Mouse (Mus musculus) heart, embryonic 12.5 days (tissue): ENCODE results near the gene Tln2. TPM values are rescaled to one million over a fixed set of nuclear protein-coding genes. Genes with fewer than 3 reads are reported as not detected.

ENCODE experiments used
- ATAC-seq: fragments of 200-750 bp; cut with Nextera tagmentation; 2 replicates; pipeline ENCODE4 v1.8.0; 2017; ENCODE audit warnings: moderate TSS enrichment, moderate library complexity; ENCODE audit not compliant: insufficient number of reproducible peaks, low FRiP score
- H3K27ac ChIP-seq: fragments of 300-500 bp; sonication (generic); 2 replicates; pipeline ENCODE4 v1.5.1; 2016; ENCODE audit warnings: mild to moderate bottlenecking, moderate library complexity; ENCODE audit not compliant: poor library complexity, severe bottlenecking
- H3K27me3 ChIP-seq: fragments of 300-500 bp; sonication (generic); replicated peaks from 2 replicates; pipeline ENCODE4 v1.6.1; 2016; ENCODE audit warnings: mild to moderate bottlenecking, moderate library complexity
- H3K36me3 ChIP-seq: fragments of 300-500 bp; sonication (generic); 2 replicates; pipeline ENCODE4 v1.6.1; 2016; ENCODE audit warnings: mild to moderate bottlenecking, moderate library complexity
- H3K4me1 ChIP-seq: fragments of 300-500 bp; sonication (generic); replicated peaks from 2 replicates; pipeline ENCODE4 v1.6.1; 2016; ENCODE audit warnings: mild to moderate bottlenecking
- H3K4me2 ChIP-seq: fragments of 300-500 bp; sonication (generic); 2 replicates; pipeline ENCODE4 v1.6.1; 2016; ENCODE audit warnings: mild to moderate bottlenecking, moderate library complexity
- H3K4me3 ChIP-seq: fragments of 300-500 bp; sonication (generic); 2 replicates; pipeline ENCODE4 v1.5.1; 2016; ENCODE audit warnings: mild to moderate bottlenecking
- H3K9ac ChIP-seq: fragments of 300-500 bp; sonication (generic); 2 replicates; pipeline ENCODE4 v1.6.1; 2016; ENCODE audit warnings: mild to moderate bottlenecking, moderate library complexity
- H3K9me3 ChIP-seq: fragments of 300-500 bp; sonication (generic); replicated peaks from 2 replicates; pipeline ENCODE4 v1.6.1; 2016; ENCODE audit warnings: mild to moderate bottlenecking, moderate library complexity
- WGBS: fragments of 180-500 bp; shearing (Covaris S2); methylation state at CpG from one replicate; pipeline ENCODE4 v1.1.7; 2016; 5-methylcytosine and 5-hydroxymethylcytosine counted together
- polyA plus RNA-seq: library from polyadenylated mRNA; unstranded; fragments of >200 nt; fragmentation: Nextera tagmentation; extraction: Ambion mirVana; gene quantifications from 2 replicates; pipeline ENCODE4 v1.2.1, GENCODE M21; 2016

The Tln2 gene
- polyA plus RNA-seq, 1 experiment from 2014 or later, result 57.3 TPM

DNA sequence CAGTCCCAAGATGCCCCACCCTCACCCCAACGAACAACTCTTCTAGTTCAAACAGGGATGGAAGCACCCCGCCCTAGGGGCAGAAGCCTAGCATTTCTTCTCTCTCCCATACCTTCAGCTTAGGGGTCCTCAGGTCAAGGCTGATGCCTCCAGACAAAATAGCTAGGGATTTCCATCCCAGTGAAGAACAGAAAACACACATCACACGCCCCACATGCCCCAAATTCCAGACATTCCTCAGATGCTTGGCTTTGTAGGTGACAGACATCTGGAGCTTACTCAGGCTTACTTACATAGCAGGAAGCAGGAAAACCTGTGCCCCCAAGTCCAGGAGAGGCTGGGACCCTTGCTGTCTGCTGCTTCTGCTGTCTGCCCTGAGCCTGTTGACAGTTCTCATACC is 351.1 kb downstream of the Tln2 start:
- Histone ChIP-seq H3K4me3 (no peak overlapping the region), H3K27me3 (no peaks in the 10 kb centered on the region), H3K9me3 (no peaks in the 10 kb centered on the region), H3K36me3 (no peaks in the 10 kb centered on the region), H3K4me2 (no peak overlapping the region), H3K9ac (no peak overlapping the region), H3K4me1 (peaks cover 28% of the 10 kb centered on the region), H3K27ac (peak overlapping the region; percentile 29; the same call in 1 of the 2 replicates)
- WGBS, result 23% methylated on average over 3 of the region's 3 CpGs
- no peak for ATAC-seq

DNA sequence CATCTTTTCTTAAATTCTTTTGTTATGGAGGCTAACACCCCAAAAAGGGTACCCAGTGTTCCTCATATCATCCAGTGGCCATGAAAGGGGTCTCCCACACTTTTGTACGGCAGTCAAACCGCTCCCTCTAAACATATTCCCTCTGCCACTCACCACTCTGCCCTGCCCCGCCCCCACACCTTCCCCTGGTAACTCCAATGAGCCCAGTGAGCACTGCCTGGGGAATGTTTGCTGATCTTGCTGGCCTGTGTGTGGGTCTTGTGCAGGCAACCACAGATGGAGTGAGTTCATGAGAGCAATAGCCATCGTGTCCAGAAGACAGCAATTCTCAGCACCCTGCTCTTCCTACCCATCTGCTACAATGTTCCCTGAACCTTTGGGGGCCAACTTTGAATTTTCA is 354.3 kb downstream of the Tln2 start:
- Histone ChIP-seq H3K27me3 (no peaks in the 10 kb centered on the region), H3K4me1 (peaks cover 26% of the 10 kb centered on the region), H3K4me3 (no peak overlapping the region), H3K4me2 (no peak overlapping the region), H3K9me3 (no peaks in the 10 kb centered on the region), H3K36me3 (no peaks in the 10 kb centered on the region), H3K27ac (no peak overlapping the region), H3K9ac (no peak overlapping the region)
- 48% methylated on average over 4 of the region's 4 CpGs for WGBS
- ATAC-seq, result no peak

GRCm38 (mm10) chr9:67196609-67197008 is 362.9 kb downstream of the Tln2 start:
- no peak overlapping the region for H3K4me3 ChIP-seq
- H3K27me3 ChIP-seq, result no peaks in the 10 kb centered on the region
- no peak overlapping the region for H3K9ac ChIP-seq
- 94% methylated on average over 8 of the region's 8 CpGs for WGBS
- H3K9me3 ChIP-seq, result 0 out of 2 replicates have a peak, but pooled peaks cover 2% of the 10 kb centered on the region
- H3K4me2 ChIP-seq, result no peak overlapping the region
- H3K4me1 ChIP-seq, result peaks cover 10% of the 10 kb centered on the region
- no peak for ATAC-seq
- no peaks in the 10 kb centered on the region for H3K36me3 ChIP-seq
- H3K27ac ChIP-seq, result no peak overlapping the region

DNA sequence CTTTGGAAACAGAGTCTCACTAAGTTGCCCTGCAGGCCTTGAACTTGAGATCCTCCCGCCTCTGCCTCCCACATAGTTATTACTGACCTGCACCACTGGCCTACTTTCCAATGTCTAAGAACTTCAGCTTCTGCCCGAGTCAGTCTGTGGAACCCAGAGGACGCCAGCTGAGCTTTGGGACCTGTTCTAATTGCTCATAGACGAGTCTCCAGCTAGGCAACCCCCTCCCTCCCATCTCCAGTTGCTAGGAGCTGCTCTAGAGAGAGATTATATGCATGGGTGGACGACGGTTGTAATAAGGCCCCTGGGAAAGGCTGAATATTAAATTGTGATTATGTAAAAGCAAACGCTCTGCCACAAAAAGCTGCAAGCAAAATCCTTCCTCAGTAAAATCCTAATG is 364.2 kb downstream of the Tln2 start:
- H3K9ac ChIP-seq, result no peak overlapping the region
- H3K27ac ChIP-seq, result no peak overlapping the region
- H3K36me3 ChIP-seq, result no peaks in the 10 kb centered on the region
- H3K4me3 ChIP-seq, result no peak overlapping the region
- H3K4me1 ChIP-seq, result peaks cover 15% of the 10 kb centered on the region
- WGBS, result 83% methylated on average over 6 of the region's 7 CpGs
- 0 out of 2 replicates have a peak, but pooled peaks cover 2% of the 10 kb centered on the region for H3K9me3 ChIP-seq
- H3K27me3 ChIP-seq, result no peaks in the 10 kb centered on the region
- H3K4me2 ChIP-seq, result no peak overlapping the region
- no peak for ATAC-seq

GRCm38 (mm10) chr9:67191488-67192331 is 367.8 kb downstream of the Tln2 start:
- Histone ChIP-seq H3K4me3 (no peak overlapping the region), H3K4me1 (peaks cover 15% of the 10 kb centered on the region), H3K27ac (peak overlapping the region; percentile 85), H3K4me2 (peak overlapping the region; percentile 35), H3K36me3 (no peaks in the 10 kb centered on the region), H3K27me3 (no peaks in the 10 kb centered on the region), H3K9ac (peak overlapping the region; percentile 24; the same call in 1 of the 2 replicates), H3K9me3 (0 out of 2 replicates have a peak, but pooled peaks cover 3% of the 10 kb centered on the region)
- WGBS, result 36% methylated on average over 10 of the region's 10 CpGs
- peak; percentile 74 for ATAC-seq

- Histone ChIP-seq H3K9me3 (0 out of 2 replicates have a peak, but pooled peaks cover 3% of the 10 kb centered on the region), H3K27ac (no peak overlapping the region), H3K9ac (no peak overlapping the region), H3K4me1 (peaks cover 15% of the 10 kb centered on the region), H3K4me3 (no peak overlapping the region), H3K4me2 (no peak overlapping the region), H3K27me3 (no peaks in the 10 kb centered on the region), H3K36me3 (no peaks in the 10 kb centered on the region)
- no peak for ATAC-seq
- 78% methylated on average over 5 of the region's 5 CpGs for WGBS
Observed at GRCm38 (mm10) chr9:67187686-67188085, 371.8 kb downstream of the Tln2 start.

DNA sequence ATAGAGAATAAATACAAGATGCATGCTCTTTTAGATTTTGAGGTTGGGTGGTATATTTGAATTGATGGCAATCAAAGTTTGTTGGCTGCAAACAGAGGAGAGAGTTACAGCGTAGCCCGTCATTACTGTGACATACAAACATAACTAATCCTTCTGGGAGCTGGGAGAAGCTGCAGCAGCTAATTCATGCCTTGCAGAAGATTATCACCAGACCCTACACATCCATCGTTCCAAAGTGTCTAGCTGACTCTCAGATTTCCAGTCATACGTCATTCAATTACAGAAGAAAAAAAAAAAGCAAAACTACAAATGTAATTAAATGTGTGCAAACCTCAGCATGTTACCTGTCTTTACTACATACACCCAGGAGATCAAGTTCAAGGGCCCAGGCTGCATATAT is 372.3 kb downstream of the Tln2 start:
- no peaks in the 10 kb centered on the region for H3K27me3 ChIP-seq
- H3K9ac ChIP-seq, result no peak overlapping the region
- no peak overlapping the region for H3K4me3 ChIP-seq
- H3K36me3 ChIP-seq, result no peaks in the 10 kb centered on the region
- 75% methylated on average over 4 of the region's 4 CpGs for WGBS
- ATAC-seq, result no peak
- H3K9me3 ChIP-seq, result 0 out of 2 replicates have a peak, but pooled peaks cover 3% of the 10 kb centered on the region
- H3K27ac ChIP-seq, result no peak overlapping the region
- H3K4me1 ChIP-seq, result peaks cover 15% of the 10 kb centered on the region
- H3K4me2 ChIP-seq, result no peak overlapping the region

- Histone ChIP-seq H3K4me2 (no peak overlapping the region), H3K9me3 (0 out of 2 replicates have a peak, but pooled peaks cover 5% of the 10 kb centered on the region), H3K4me1 (peaks cover 13% of the 10 kb centered on the region), H3K4me3 (no peak overlapping the region), H3K36me3 (no peaks in the 10 kb centered on the region), H3K27ac (no peak overlapping the region), H3K27me3 (no peaks in the 10 kb centered on the region), H3K9ac (no peak overlapping the region)
- WGBS, result 77% methylated on average over 2 of the region's 2 CpGs
- no peak for ATAC-seq
Observed at GRCm38 (mm10) chr9:67184556-67184955, 374.9 kb downstream of the Tln2 start.

DNA sequence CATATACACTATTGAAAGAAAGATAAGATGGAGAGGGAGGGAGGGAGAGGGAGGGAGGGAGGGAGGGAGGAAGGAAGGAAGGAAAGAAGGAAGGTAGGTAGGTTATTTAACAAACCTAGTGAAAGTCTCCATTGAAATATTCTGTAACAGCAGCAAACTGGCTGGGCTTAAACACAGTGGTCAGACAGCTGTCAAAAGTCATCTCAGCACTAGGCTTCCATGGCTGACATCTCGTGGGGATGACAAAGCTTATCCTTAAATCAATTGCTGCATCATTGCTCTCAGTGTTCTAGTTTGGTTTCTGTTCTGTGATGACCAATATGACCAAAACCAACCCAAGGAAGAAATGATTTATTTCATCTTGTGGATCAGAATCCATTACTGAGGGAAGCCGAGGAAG is 376.0 kb downstream of the Tln2 start:
- Histone ChIP-seq H3K4me1 (peaks cover 17% of the 10 kb centered on the region), H3K36me3 (no peaks in the 10 kb centered on the region), H3K27me3 (no peaks in the 10 kb centered on the region), H3K4me3 (no peak overlapping the region), H3K9ac (no peak overlapping the region), H3K4me2 (no peak overlapping the region), H3K27ac (no peak overlapping the region), H3K9me3 (0 out of 2 replicates have a peak, but pooled peaks cover 5% of the 10 kb centered on the region)
- ATAC-seq, result no peak
- WGBS, result 76% methylated on average over 2 of the region's 2 CpGs

- no peak for ATAC-seq
- Histone ChIP-seq H3K9ac (0 out of 2 replicates have a peak overlapping the region, but pooled peaks have one; percentile 17), H3K4me3 (no peak overlapping the region), H3K4me2 (no peak overlapping the region), H3K9me3 (0 out of 2 replicates have a peak, but pooled peaks cover 3% of the 10 kb centered on the region), H3K36me3 (no peaks in the 10 kb centered on the region), H3K27me3 (no peaks in the 10 kb centered on the region), H3K27ac (0 out of 2 replicates have a peak overlapping the region, but pooled peaks have one; percentile 21), H3K4me1 (peaks cover 22% of the 10 kb centered on the region)
- WGBS, result 36% methylated on average over 6 of the region's 6 CpGs
Observed at GRCm38 (mm10) chr9:67182006-67182405, 377.5 kb downstream of the Tln2 start.

- ATAC-seq, result no peak
- Histone ChIP-seq H3K27me3 (no peaks in the 10 kb centered on the region), H3K4me1 (peaks cover 31% of the 10 kb centered on the region), H3K9ac (0 out of 2 replicates have a peak overlapping the region, but pooled peaks have one; percentile 45), H3K9me3 (peaks cover 5% of the 10 kb centered on the region; the same call in 1 of the 2 replicates), H3K4me3 (no peak overlapping the region), H3K4me2 (no peak overlapping the region), H3K27ac (peak overlapping the region; percentile 43), H3K36me3 (no peaks in the 10 kb centered on the region)
- WGBS, result 79% methylated on average over 1 of the region's 1 CpGs
Observed at GRCm38 (mm10) chr9:67178709-67179108, 380.8 kb downstream of the Tln2 start.
